Mouse (Mus musculus) heart, postnatal 0 days (tissue): ENCODE measurements around the gene Hdgf. TPM values are rescaled to one million over a fixed set of nuclear protein-coding genes. Genes with fewer than 3 reads are reported as not detected.

Experiments
- ATAC-seq: fragments of 200-750 bp; cut with Nextera tagmentation; 2 replicates; pipeline ENCODE4 v1.8.0; 2017; ENCODE audit warnings: low read depth, moderate number of reproducible peaks, moderate library complexity; ENCODE audit not compliant: insufficient read depth
- DNase-seq: peaks from one replicate; pipeline ENCODE4 v3.0.0-alpha.2; 2016; ENCODE audit warnings: low spot score
- H3K27ac ChIP-seq: fragments of 300-500 bp; sonication (generic); 2 replicates; pipeline ENCODE4 v1.5.1; 2014; ENCODE audit warnings: low read depth, mild to moderate bottlenecking
- H3K27me3 ChIP-seq: fragments of 300-500 bp; sonication (generic); 2 replicates; pipeline ENCODE4 v1.6.1; 2014; ENCODE audit warnings: low read length, mixed read lengths; ENCODE audit not compliant: control insufficient read depth, insufficient read depth
- H3K36me3 ChIP-seq: fragments of 300-500 bp; sonication (generic); replicated peaks from 2 replicates; pipeline ENCODE4 v1.6.1; 2014; ENCODE audit warnings: low read length, mixed read lengths; ENCODE audit not compliant: control insufficient read depth, insufficient read depth
- H3K4me1 ChIP-seq: fragments of 300-500 bp; sonication (generic); 2 replicates; pipeline ENCODE4 v1.6.1; 2014; ENCODE audit warnings: antibody characterized with exemption; ENCODE audit not compliant: control insufficient read depth, insufficient read depth
- H3K4me2 ChIP-seq: fragments of 300-500 bp; sonication (generic); 2 replicates; pipeline ENCODE4 v1.6.1; 2014; ENCODE audit warnings: low read depth, mild to moderate bottlenecking, low read length, moderate library complexity
- H3K4me3 ChIP-seq: fragments of 300-500 bp; sonication (generic); 2 replicates; pipeline ENCODE4 v1.5.1; 2014; ENCODE audit warnings: low read depth, low read length
- H3K9ac ChIP-seq: fragments of 300-500 bp; sonication (generic); replicated peaks from 2 replicates; pipeline ENCODE4 v1.6.1; 2014; ENCODE audit warnings: low read depth, low read length, mixed read lengths
- H3K9me3 ChIP-seq: fragments of 300-500 bp; sonication (generic); replicated peaks from 2 replicates; pipeline ENCODE4 v1.6.1; 2016; ENCODE audit warnings: low read length; ENCODE audit not compliant: control insufficient read depth
- CTCF ChIP-seq: IDR thresholded peaks from 2 replicates; pipeline ENCODE4 v1.5.1; 2016; ENCODE audit warnings: antibody characterized with exemption, control low read depth, low read depth
- EP300 ChIP-seq: IDR thresholded peaks from 2 replicates; pipeline ENCODE4 v1.6.1; 2016; ENCODE audit warnings: antibody characterized with exemption, low read depth
- WGBS: fragments of 180-500 bp; shearing (Covaris S2); extraction: QIAGEN DNeasy Blood & Tissue Kit; methylation state at CpG from one replicate; pipeline ENCODE4 v1.1.7; 2014; 5-methylcytosine and 5-hydroxymethylcytosine counted together
- polyA plus RNA-seq: library from polyadenylated mRNA; unstranded; fragments of >200 nt; fragmentation: Nextera tagmentation; extraction: Ambion mirVana; gene quantifications from 2 replicates; pipeline ENCODE4 v1.2.1, GENCODE M21; 2015
- total RNA-seq: library from RNA; depleted of rRNA; stranded (reverse); fragments of >200 nt; gene quantifications from 2 replicates; pipeline ENCODE4 v1.2.3, GENCODE M21; 2014; ENCODE audit warnings: low replicate concordance

Hdgf gene
- total and polyA plus RNA-seq, 2 experiments from 2014 or later = 62.1 to 83.8 TPM

DNA sequence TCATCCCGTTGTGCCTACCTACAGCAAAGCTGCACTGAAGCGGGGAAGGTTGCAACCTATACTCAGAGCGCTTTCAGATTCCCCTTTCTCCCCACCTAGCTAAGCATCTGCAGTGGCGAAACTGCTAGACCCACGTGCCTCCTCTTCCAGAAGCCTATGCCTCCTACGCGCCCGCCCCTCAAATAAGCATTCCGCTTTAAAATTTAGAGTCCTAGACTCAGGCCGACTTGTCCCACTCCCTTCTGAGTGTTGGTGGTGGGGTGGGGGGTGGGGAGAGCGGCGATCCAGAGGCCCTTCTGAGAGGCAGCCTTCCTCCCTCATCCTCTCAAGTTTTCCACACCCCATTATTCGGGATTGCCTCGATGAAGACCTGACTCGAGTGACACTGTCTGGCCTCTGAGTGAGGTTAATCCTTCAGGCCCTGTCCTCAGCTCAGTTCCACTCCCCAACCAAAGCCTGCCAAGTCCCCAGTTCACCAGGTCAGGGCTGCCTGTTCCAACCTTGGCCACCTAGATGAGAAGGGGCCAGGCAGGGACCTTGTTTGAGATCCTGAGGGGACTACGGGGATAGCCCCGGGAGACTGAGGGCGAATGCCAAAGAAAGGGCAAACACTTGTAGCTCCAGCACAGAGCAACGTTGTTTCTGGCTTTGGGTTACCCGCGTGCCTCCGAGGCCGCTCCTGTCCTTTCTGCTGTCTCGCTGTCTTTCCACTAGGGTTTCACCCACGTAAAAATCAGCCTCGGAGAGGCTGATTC lies 41.1 kb downstream of the Hdgf start:
- H3K9ac ChIP-seq = 0 out of 2 replicates have a peak overlapping the region, but pooled peaks have one; percentile 35
- no peaks in the 10 kb centered on the region for H3K9me3 ChIP-seq
- WGBS = 6% methylated on average over 26 of the region's 26 CpGs
- peaks cover 60% of the 10 kb centered on the region for H3K27me3 ChIP-seq
- no peak for DNase-seq
- TF ChIP-seq EP300 (no peak), CTCF (no peak)
- peaks cover 10% of the 10 kb centered on the region for H3K4me1 ChIP-seq
- H3K4me2 ChIP-seq = peak overlapping the region; percentile 52
- H3K4me3 ChIP-seq = peak overlapping the region; percentile 32
- no peak for ATAC-seq
- no peak overlapping the region for H3K27ac ChIP-seq
- peaks cover 4% of the 10 kb centered on the region for H3K36me3 ChIP-seq

DNA sequence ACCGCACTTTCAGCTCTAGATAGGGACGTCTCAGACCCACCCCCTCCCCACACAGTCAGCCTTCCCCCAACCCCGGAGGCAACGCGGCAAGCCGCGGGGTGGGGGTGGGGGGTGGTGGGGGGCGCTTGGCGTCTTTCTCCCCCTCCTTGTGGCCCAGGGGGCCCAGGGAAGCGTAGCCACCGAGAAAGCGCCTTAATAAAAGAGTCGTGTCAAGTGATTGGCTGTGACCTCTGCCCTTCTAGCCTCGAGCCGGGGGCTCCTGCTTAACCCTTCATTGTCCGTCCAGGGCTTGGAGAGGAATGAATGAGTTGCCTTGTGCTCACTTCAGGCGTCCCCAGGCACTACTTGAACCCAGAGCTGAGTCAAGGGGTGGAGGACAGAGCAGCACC lies 41.7 kb downstream of the Hdgf start:
- no peak for ATAC-seq
- WGBS = 2% methylated on average over 17 of the region's 17 CpGs
- H3K27me3 ChIP-seq = peaks cover 66% of the 10 kb centered on the region
- no peak for DNase-seq
- no peak overlapping the region for H3K27ac ChIP-seq
- no peaks in the 10 kb centered on the region for H3K36me3 ChIP-seq
- H3K4me2 ChIP-seq = peak overlapping the region; percentile 52
- peak overlapping the region; percentile 32 for H3K4me3 ChIP-seq
- peaks cover 10% of the 10 kb centered on the region for H3K4me1 ChIP-seq
- 0 out of 2 replicates have a peak overlapping the region, but pooled peaks have one; percentile 35 for H3K9ac ChIP-seq
- TF ChIP-seq CTCF (no peak), EP300 (no peak)
- H3K9me3 ChIP-seq = no peaks in the 10 kb centered on the region

DNA sequence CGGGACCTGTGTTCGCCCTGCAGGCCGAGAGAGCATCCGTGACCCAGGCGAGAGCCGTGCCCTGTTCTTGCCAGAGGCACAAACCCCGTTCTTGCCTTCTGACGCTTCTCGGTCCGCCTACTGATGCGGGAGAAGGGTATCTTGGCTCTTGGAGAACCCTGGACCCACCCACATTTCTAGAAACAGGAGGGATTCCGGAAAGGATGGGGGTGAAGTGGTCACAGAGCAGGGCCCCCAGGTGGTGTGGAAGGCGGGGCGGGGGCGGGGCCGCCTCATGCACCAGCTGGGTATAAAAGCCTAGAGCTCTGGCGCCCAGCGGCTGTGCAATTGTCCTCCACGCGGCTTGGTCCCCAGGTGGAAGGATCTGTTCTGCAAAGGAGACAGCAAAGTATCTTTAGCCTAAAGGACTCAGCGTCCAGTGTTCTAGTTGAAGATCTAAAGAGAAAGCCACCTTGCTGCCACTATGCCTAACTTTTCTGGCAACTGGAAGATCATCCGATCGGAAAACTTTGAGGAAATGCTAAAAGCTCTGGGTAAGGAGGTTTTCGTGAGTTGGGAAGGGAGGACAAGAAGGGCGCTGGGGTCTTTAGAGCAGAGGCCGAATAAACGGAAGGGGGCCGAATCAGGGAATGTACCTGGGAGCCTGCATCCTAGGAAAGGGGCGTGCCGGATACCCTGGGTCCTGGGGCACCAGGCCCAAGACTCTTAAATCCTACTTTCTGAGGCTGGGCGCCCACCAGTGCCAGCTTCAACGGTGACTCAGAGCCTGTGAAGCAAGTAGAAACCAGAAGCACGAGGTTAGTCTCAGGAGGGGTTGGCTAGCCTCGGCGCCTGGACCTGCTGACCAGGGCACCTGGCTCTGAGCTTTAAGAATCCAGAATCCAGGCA lies 42.5 kb downstream of the Hdgf start, which contains the start of gene Crabp2:
TSS of gene Crabp2 (plus strand) at position 289 of the 888 bp plus-strand sequence.
- H3K9ac ChIP-seq = 0 out of 2 replicates have a peak within 1 kb of the TSS, but pooled peaks have one; percentile 35

DNA sequence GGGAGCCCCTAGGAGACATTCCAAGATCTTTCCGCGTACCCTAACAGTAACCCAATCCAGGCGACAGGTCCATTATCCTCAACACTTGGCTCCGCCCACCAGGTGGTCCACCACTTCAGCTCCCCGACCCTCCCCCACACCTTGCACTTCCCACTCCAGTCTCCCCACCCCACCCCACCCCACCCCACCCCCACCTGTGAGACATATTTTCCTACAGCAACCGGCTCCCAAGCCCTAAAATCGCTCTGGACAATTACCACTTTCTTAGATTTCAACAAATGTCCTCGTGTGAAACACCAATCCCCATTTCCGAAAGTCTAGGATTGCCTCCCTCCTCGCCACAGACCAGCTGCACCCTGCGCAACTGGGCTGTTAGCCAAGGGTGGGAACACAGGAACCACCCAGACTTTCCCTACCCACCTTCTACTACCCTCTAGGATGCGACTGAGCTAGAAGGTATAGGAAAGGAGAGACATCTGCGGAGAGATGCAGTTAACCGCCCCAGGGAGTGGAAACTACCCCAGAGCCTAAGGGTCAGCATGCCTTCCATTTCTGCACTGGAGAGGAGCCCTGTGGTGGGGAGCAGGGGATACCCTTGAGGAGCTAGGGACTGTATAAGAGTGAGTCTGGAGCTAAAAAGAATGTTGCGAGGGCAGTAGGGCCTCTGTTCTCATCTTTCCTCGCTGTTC lies 43.3 kb downstream of the Hdgf start:
- peaks cover 73% of the 10 kb centered on the region for H3K27me3 ChIP-seq
- no peak for ATAC-seq
- H3K27ac ChIP-seq = no peak overlapping the region
- H3K4me3 ChIP-seq = no peak overlapping the region
- DNase-seq = no peak
- H3K4me2 ChIP-seq = no peak overlapping the region
- TF ChIP-seq CTCF (no peak), EP300 (no peak)
- H3K36me3 ChIP-seq = no peaks in the 10 kb centered on the region
- H3K9me3 ChIP-seq = no peaks in the 10 kb centered on the region
- 23% methylated on average over 16 of the region's 16 CpGs for WGBS
- H3K9ac ChIP-seq = no peak overlapping the region
- peaks cover 10% of the 10 kb centered on the region for H3K4me1 ChIP-seq

More for the DNA sequence above, 42.5 kb downstream of the Hdgf start, which contains the start of gene Crabp2:
- Histone ChIP-seq H3K27me3 (peaks cover 73% of the 10 kb centered on the region), H3K36me3 (no peaks in the 10 kb centered on the region), H3K9me3 (no peaks in the 10 kb centered on the region), H3K27ac (no peak within 1 kb of the TSS), H3K4me3 (peak within 1 kb of the TSS; percentile 32), H3K4me2 (peak within 1 kb of the TSS; percentile 52), H3K4me1 (peaks cover 10% of the 10 kb centered on the region)
- 3% methylated on average over 35 of the region's 35 CpGs for WGBS
- ATAC-seq = no peak
- TF ChIP-seq CTCF (no peak), EP300 (no peak)
- no peak for DNase-seq

DNA sequence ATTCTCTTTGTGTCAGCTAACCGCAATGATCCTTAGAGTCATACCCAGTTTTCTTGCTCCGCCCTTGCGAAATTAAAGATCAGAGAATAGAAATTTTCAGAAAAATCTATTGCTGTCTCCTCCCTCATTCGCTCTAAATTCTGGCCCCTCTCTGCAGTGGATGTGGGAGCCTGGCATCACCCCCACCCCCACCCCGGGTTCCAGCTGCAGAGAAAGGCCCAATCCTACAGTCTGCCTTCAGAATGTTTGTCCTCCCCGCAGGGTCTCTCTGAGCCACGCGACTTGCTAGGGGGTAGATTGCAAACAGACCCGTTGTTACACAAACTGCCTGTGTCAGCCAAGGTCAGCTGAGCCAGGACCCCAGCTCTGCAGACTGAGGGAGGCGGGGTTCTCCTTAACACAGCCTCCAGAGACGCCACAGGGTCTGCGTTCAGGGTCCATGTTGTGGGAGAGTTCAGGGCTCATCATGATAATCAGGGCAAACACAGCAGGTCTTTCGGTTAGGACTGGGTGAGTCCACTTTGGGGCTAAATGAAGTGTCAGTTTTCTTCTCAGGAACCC lies 43.9 kb downstream of the Hdgf start:
- H3K36me3 ChIP-seq = no peaks in the 10 kb centered on the region
- H3K4me2 ChIP-seq = no peak overlapping the region
- no peak overlapping the region for H3K9ac ChIP-seq
- H3K27me3 ChIP-seq = peaks cover 73% of the 10 kb centered on the region
- peaks cover 10% of the 10 kb centered on the region for H3K4me1 ChIP-seq
- no peak for DNase-seq
- WGBS = 28% methylated on average over 13 of the region's 13 CpGs
- no peak for ATAC-seq
- TF ChIP-seq EP300 (no peak), CTCF (no peak)
- no peak overlapping the region for H3K4me3 ChIP-seq
- H3K27ac ChIP-seq = no peak overlapping the region
- no peaks in the 10 kb centered on the region for H3K9me3 ChIP-seq
